Mouse (Mus musculus): ENCODE data around the gene Spty2d1.

- TF ChIP-seq CTCF (conservative IDR thresholded peaks at IDR 0.05; ENCODE audit: low read length) (no peak), NANOG (IDR thresholded peaks at IDR 0.05; ENCODE audit: borderline replicate concordance, low read length) (no peak)
Measured at GRCm38 (mm10) chr7:46975456-46975855, 32.8 kb downstream of the Spty2d1 start.
